Mouse (Mus musculus) neural tube, embryonic 14.5 days (tissue): ENCODE measurements around the gene Mansc4. TPM values are rescaled to one million over a fixed set of nuclear protein-coding genes. Genes with fewer than 3 reads are reported as not detected.
A peak's percentile ranks its signal among the peaks of the same experiment; 100 is the strongest.

Experiments used
- ATAC-seq: fragments of 200-750 bp; cut with Nextera tagmentation; 2 replicates; pipeline ENCODE4 v1.8.0; 2017; ENCODE audit warnings: low read depth, mild to moderate bottlenecking, moderate TSS enrichment, moderate library complexity
- H3K27ac ChIP-seq: fragments of 300-500 bp; sonication (generic); 2 replicates; pipeline ENCODE4 v1.5.1; 2014; ENCODE audit warnings: low read depth, mild to moderate bottlenecking, control low read depth, low read length, moderate library complexity, mixed read lengths
- H3K27me3 ChIP-seq: fragments of 300-500 bp; sonication (generic); 2 replicates; pipeline ENCODE4 v1.6.1; 2014; ENCODE audit warnings: low read length; ENCODE audit not compliant: control insufficient read depth, insufficient read depth
- H3K36me3 ChIP-seq: fragments of 300-500 bp; sonication (generic); 2 replicates; pipeline ENCODE4 v1.6.1; 2014; ENCODE audit warnings: low read length, mixed read lengths; ENCODE audit not compliant: control insufficient read depth, insufficient read depth
- H3K4me1 ChIP-seq: fragments of 300-500 bp; sonication (generic); 2 replicates; pipeline ENCODE4 v1.6.1; 2014; ENCODE audit warnings: low read length; ENCODE audit not compliant: control insufficient read depth, insufficient read depth
- H3K4me2 ChIP-seq: fragments of 300-500 bp; sonication (generic); 2 replicates; pipeline ENCODE4 v1.6.1; 2014; ENCODE audit warnings: mild to moderate bottlenecking, low read depth, low read length, control low read depth
- H3K4me3 ChIP-seq: fragments of 300-500 bp; sonication (generic); 2 replicates; pipeline ENCODE4 v1.5.1; 2014; ENCODE audit warnings: low read depth, low read length, control low read depth, mixed read lengths
- H3K9ac ChIP-seq: fragments of 300-500 bp; sonication (generic); replicated peaks from 2 replicates; pipeline ENCODE4 v1.6.1; 2014; ENCODE audit warnings: low read depth, mild to moderate bottlenecking, control low read depth, low read length, mixed read lengths
- H3K9me3 ChIP-seq: fragments of 300-500 bp; sonication (generic); 2 replicates; pipeline ENCODE4 v1.6.1; 2016; ENCODE audit warnings: low read length; ENCODE audit not compliant: control insufficient read depth
- WGBS: fragments of 180-500 bp; shearing (Covaris S2); extraction: QIAGEN DNeasy Blood & Tissue Kit; methylation state at CpG from one replicate; pipeline ENCODE4 v1.1.7; 2014; 5-methylcytosine and 5-hydroxymethylcytosine counted together
- polyA plus RNA-seq: library from polyadenylated mRNA; unstranded; fragments of >200 nt; fragmentation: Nextera tagmentation; extraction: Ambion mirVana; gene quantifications from 2 replicates; pipeline ENCODE4 v1.2.1, GENCODE M21; 2014

Gene Mansc4
- polyA plus RNA-seq, 1 experiment from 2014 or later: 0.66 TPM

DNA sequence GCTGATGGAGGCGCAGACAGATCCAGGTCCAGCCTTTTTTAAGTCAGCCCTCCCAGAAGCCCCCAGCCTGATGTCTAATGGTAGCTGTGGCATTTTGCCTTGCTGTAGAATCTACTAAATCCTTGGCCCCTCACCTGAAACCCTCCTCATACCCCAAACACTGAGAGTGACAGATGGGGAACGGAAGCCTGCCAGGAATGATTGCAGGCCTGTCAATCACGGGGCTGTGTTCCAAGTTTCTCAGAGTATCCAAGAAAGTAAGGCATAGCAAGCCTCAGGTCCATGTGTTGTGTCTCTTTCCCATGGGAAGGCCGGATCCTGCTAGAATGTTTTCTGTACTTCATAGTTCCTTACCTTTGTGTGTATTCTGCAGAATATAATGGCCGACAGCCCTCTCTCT lies 3.4 kb upstream of the Mansc4 start:
- ATAC-seq: no peak
- peaks cover 17% of the 10 kb centered on the region for H3K4me1 ChIP-seq
- 76% methylated on average over 5 of the region's 5 CpGs for WGBS
- H3K9me3 ChIP-seq: no peaks in the 10 kb centered on the region
- peak overlapping the region; percentile 80; the same call in 1 of the 2 replicates for H3K4me3 ChIP-seq
- H3K27ac ChIP-seq: peak overlapping the region; percentile 88; the same call in 1 of the 2 replicates
- peak overlapping the region; percentile 92; the same call in 1 of the 2 replicates for H3K9ac ChIP-seq
- no peaks in the 10 kb centered on the region for H3K36me3 ChIP-seq
- H3K4me2 ChIP-seq: peak overlapping the region; percentile 95
- no peaks in the 10 kb centered on the region for H3K27me3 ChIP-seq

DNA sequence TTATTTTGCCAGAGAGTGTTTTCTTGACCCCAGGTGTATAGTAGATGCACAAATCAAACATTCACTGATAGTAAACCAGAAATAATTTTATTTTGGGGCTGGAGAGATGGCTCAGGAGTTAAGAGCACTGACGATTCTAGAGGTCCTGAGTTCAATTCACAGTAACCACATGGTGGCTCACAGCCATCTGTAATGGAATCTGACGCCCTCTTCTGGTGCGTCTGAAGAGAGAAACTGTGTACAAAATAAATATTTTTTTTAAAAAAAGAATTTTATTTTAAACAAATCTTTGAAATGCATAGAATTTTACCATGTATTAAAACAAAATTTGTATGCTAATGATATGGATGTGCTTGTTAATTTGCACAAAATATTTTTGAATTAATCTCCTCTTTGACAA lies 1.7 kb upstream of the Mansc4 start:
- no peak overlapping the region for H3K9ac ChIP-seq
- no peak overlapping the region for H3K27ac ChIP-seq
- WGBS: 81% methylated on average over 3 of the region's 3 CpGs
- H3K36me3 ChIP-seq: no peaks in the 10 kb centered on the region
- no peak overlapping the region for H3K4me3 ChIP-seq
- no peaks in the 10 kb centered on the region for H3K9me3 ChIP-seq
- no peak overlapping the region for H3K4me2 ChIP-seq
- no peaks in the 10 kb centered on the region for H3K27me3 ChIP-seq
- ATAC-seq: no peak
- peaks cover 11% of the 10 kb centered on the region for H3K4me1 ChIP-seq

DNA sequence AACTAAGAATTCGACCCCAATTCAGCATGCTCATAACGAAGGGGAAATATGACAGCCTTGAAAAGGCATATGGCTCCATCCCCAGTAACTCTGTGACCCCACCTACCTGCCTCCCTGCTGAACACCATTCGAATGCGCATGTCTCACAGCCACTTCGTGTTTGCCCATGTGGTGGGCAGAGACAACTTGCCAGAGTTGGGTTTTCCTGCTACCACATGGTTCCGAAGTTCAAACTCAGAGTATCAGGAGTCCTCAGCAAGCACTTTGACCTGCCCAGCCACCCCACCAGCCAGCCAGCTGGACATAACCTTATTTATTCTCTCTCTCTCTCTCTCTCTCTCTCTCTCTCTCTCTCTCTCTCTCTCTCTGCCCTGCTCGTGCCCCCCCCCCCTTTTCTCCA lies 904 bp upstream of the Mansc4 start:
- Histone ChIP-seq H3K9me3 (no peaks in the 10 kb centered on the region), H3K36me3 (no peaks in the 10 kb centered on the region)
- WGBS: 55% methylated on average over 6 of the region's 7 CpGs

DNA sequence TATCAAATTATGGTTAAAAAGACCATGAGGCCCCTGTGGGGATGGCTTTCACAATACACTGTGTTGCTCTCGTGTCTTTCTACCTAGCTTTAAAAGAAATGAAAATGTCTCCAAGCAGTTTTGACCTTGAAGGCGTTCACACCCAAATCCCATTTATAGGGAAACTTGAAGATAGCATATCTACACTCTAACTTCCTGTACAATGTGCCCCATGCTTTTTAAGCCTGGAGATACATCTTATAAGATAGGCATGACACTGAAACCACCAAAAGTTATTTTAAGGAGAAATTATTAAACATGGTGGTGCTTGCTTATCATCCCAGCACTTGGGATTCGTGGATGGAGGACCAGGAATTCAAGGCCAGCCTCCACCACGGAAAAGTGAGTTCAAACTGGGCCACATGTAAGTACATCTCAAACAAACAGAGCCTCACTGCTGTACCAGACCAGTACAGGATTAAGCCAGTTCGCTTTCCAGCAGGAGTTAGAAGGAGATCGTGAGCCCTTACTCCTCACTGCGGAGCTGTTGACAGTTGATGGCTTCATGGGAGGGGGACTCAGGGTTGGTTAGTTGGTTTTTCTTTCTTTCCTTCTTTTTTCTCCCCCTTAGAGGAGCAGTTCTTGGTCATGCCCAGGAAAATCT lies 1.3 kb downstream of the Mansc4 start:
- Histone ChIP-seq H3K27ac (no peak overlapping the region), H3K36me3 (no peaks in the 10 kb centered on the region), H3K9ac (no peak overlapping the region), H3K4me3 (no peak overlapping the region), H3K9me3 (no peaks in the 10 kb centered on the region), H3K27me3 (no peaks in the 10 kb centered on the region), H3K4me1 (no peaks in the 10 kb centered on the region), H3K4me2 (no peak overlapping the region)
- ATAC-seq: no peak
- WGBS: 72% methylated on average over 7 of the region's 7 CpGs

More for the DNA sequence above, 904 bp upstream of the Mansc4 start:
- H3K4me1 ChIP-seq: peaks cover 6% of the 10 kb centered on the region; the same call in 1 of the 2 replicates
- no peak overlapping the region for H3K9ac ChIP-seq
- H3K4me2 ChIP-seq: no peak overlapping the region
- H3K27ac ChIP-seq: no peak overlapping the region
- H3K4me3 ChIP-seq: no peak overlapping the region
- ATAC-seq: no peak
- H3K27me3 ChIP-seq: no peaks in the 10 kb centered on the region

DNA sequence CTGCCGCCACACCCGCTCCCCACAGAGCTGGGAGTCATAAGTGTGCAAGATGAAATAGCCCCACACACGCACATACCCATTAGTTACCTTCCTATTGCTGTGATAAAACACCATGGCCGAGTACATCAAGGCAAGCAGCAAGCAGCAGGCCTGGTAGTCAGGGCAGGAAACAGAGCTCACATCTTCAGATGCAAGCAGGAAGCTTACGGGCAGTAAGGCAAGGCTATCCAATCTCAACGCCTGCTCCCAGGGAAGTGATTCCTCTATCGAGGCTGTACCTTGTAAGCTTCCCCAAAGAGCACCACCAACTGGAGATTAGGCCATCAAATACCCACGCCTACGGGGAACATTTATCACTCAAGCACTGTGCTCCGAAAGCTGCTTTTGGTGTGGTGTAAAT lies 6.9 kb downstream of the Mansc4 start:
- Histone ChIP-seq H3K4me3 (no peak overlapping the region), H3K4me2 (no peak overlapping the region), H3K36me3 (no peaks in the 10 kb centered on the region), H3K9ac (no peak overlapping the region), H3K27me3 (no peaks in the 10 kb centered on the region), H3K9me3 (no peaks in the 10 kb centered on the region), H3K27ac (no peak overlapping the region), H3K4me1 (no peaks in the 10 kb centered on the region)
- ATAC-seq: no peak
- 89% methylated on average over 10 of the region's 10 CpGs for WGBS

DNA sequence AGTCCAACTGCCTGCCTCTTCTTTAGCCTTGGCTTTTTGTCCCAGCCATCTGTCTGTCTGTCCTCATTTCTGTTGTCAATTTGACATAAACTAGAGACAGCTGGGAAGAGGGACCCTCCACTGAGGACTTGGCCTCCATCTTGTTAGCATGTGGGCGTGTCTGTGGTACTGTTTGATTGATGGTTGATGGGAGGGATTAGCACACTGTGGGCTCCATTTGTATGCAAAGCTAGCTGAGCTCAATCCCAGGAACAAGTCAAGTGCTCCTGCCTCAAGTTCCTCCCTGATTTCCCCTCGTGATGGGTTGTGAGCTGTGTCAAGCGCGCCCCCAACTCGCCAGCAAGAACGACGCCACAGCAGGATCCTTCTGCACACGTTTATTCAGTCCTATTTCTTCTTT lies 10.0 kb downstream of the Mansc4 start:
- WGBS: 70% methylated on average over 8 of the region's 8 CpGs

DNA sequence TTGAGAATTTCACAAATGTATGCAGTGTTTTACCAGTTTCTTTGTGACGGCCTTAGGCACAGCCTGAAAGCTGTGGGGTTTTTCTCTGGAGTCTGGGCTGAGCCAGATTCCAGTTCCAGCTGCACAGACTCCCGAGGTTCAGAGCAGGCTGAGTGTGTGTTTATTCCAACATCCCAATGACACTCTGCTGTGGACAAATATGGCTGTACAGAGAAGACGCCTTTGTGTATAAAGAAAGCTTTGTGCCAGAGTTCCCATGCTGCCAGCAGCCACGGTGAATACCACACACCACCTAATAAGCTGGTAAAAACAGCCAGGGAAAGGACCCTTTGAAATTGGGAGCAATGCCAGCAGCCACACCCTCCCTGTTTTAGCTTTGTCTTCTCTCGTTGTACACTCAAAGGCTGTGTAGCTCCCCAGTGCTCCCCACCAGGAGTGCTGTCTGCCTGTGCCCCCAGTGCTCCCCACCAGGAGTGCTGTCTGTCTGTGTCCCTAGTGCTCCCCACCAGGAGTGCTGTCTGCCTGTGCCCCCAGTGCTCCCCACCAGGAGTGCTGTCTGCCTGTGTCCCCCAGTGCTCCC lies 10.9 kb downstream of the Mansc4 start:
- WGBS: 43% methylated on average over 5 of the region's 5 CpGs
- no peaks in the 10 kb centered on the region for H3K4me1 ChIP-seq
- H3K27me3 ChIP-seq: no peaks in the 10 kb centered on the region
- no peaks in the 10 kb centered on the region for H3K9me3 ChIP-seq
- no peak overlapping the region for H3K27ac ChIP-seq
- no peak; the same call in 1 of the 2 replicates for ATAC-seq
- H3K4me3 ChIP-seq: no peak overlapping the region
- no peaks in the 10 kb centered on the region for H3K36me3 ChIP-seq
- H3K4me2 ChIP-seq: no peak overlapping the region
- H3K9ac ChIP-seq: no peak overlapping the region

More for the DNA sequence above, 10.0 kb downstream of the Mansc4 start:
- no peak overlapping the region for H3K9ac ChIP-seq
- no peak overlapping the region for H3K4me3 ChIP-seq
- ATAC-seq: no peak
- H3K27me3 ChIP-seq: no peaks in the 10 kb centered on the region
- no peaks in the 10 kb centered on the region for H3K4me1 ChIP-seq
- H3K4me2 ChIP-seq: no peak overlapping the region
- no peak overlapping the region for H3K27ac ChIP-seq
- H3K36me3 ChIP-seq: no peaks in the 10 kb centered on the region
- no peaks in the 10 kb centered on the region for H3K9me3 ChIP-seq

DNA sequence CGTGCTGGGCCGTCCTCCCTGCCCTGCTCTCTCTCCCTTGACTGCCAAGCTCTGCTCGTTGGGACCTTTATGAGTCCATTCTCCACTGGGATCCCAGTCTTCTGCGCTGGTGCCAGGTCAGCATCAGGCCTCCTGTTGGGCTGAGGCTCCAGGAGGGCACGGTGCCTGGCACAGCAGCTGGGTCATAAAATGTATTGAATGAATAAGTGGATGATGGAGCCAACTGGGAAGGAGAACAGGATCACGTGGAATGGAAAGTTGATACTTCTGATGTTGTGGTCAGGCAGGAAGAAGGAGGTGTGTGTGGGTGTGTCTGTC lies 21.9 kb downstream of the Mansc4 start:
- 61% methylated on average over 6 of the region's 6 CpGs for WGBS
- Histone ChIP-seq H3K27me3 (no peaks in the 10 kb centered on the region), H3K9me3 (no peaks in the 10 kb centered on the region), H3K9ac (no peak overlapping the region), H3K4me1 (no peaks in the 10 kb centered on the region), H3K4me2 (no peak overlapping the region), H3K36me3 (peaks cover 12% of the 10 kb centered on the region; the same call in 1 of the 2 replicates), H3K27ac (no peak overlapping the region), H3K4me3 (no peak overlapping the region)
- ATAC-seq: no peak

DNA sequence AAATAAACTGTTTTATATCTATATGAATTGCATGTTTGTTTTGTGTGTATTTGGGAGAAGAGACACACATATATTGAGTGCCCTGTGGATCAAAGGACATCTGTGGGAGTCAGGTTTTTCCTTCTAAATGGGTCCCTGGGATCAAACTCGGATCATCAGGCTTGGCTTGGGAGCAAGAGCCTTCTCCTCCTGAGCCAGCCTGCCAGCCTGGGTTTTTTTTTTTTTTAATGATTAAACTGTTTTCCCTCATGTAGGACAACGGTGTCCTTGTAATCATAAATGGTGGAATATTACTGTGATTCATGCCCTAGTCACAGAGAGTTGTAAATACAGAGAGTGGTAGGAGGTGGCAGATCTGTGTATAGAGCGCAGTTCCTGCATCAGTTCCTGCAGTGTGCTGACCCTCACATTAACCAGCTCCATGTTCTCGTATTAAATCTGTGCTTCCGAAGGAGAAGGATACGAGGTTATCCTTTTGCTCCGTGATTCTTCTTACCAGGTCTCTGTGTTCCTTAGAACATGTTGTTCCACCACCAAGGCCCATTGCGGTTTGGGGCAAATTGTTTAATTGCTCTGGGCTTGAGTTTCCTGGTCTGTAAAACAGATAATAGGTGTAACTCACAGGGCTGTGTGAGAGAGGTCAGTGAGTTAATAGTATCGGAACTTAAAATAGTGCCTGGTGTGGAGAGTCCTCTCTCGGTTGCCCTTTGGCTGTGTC lies 22.4 kb downstream of the Mansc4 start:
- H3K36me3 ChIP-seq: peaks cover 12% of the 10 kb centered on the region; the same call in 1 of the 2 replicates
- no peak overlapping the region for H3K4me3 ChIP-seq
- H3K9ac ChIP-seq: no peak overlapping the region
- no peaks in the 10 kb centered on the region for H3K9me3 ChIP-seq
- H3K27ac ChIP-seq: no peak overlapping the region
- H3K4me1 ChIP-seq: no peaks in the 10 kb centered on the region
- no peak overlapping the region for H3K4me2 ChIP-seq
- 71% methylated on average over 10 of the region's 10 CpGs for WGBS
- no peak for ATAC-seq
- no peaks in the 10 kb centered on the region for H3K27me3 ChIP-seq
